Comparison of ENCODE assay signal across 9 mouse cellular contexts in genomic region chr15:4561431-4561970, GRCm38 (mm10).
A peak's percentile ranks its signal among the peaks of the same experiment; 100 is the strongest.
DNase-seq lines count a peak whose midpoint lies in the region; ATAC-seq and TF ChIP-seq lines count a peak whose summit lies in the region.
"Had no signal": no experiment of that assay in that cellular context is flagged by ENCODE, and none has a peak within 500 bp of the region (broad histone marks: within the 10 kb centered on the region; RNA-seq: fewer than 3 reads in every experiment).

No protein-coding gene starts in this region.

- no peak for TF ChIP-seq CTCF in brain, embryonic 14.5 days (IDR thresholded peaks at IDR 0.05; ENCODE audit: borderline replicate concordance, extremely low read depth, insufficient read depth, insufficient read length)

- TF ChIP-seq POLR2A in brain, embryonic 14.5 days (IDR thresholded peaks at IDR 0.05; ENCODE audit: borderline replicate concordance, extremely low read depth, insufficient read depth, insufficient read length, poor library complexity, severe bottlenecking), result no peak

- peak; percentile 12 to 15 for DNase-seq in lung, adult 18-20 months
- DNase-seq in lung, postnatal 4 days, result no peak
- DNase-seq in brain, embryonic 14.5 days (ENCODE audit: low read depth), result peak; percentile 5
- peak; percentile 29 for DNase-seq in gastrocnemius, postnatal 25 days
- peak; percentile 14 for DNase-seq in lung, postnatal 36 days
- no peak for DNase-seq in spleen, postnatal 10 days (ENCODE audit: low spot score in 2 of 2)
- DNase-seq: lung, embryonic 14.5 days; thymus, postnatal 14 days had no signal

- no peak for ATAC-seq in megakaryocyte progenitor cell, adult 5-6 weeks (replicated peaks; ENCODE audit: poor library complexity)

Comparison
In these comparisons a context has a peak if more than half of its experiments do, and no peak if none do; other contexts are left out.
1. DNase-seq: peak in lung, adult 18-20 months (2 of 2), brain, embryonic 14.5 days (single experiment), gastrocnemius, postnatal 25 days (single experiment) and lung, postnatal 36 days (single experiment); none in lung, postnatal 4 days (0 of 2) and spleen, postnatal 10 days (0 of 2).